Mouse (Mus musculus) stomach, embryonic 14.5 days (tissue): ENCODE results near the gene Metrnl. TPM values are rescaled to one million over a fixed set of nuclear protein-coding genes. Genes with fewer than 3 reads are reported as not detected.
A peak's percentile ranks its signal among the peaks of the same experiment; 100 is the strongest.

Experiments used
- ATAC-seq: fragments of 200-750 bp; cut with Nextera tagmentation; 2 replicates; pipeline ENCODE4 v1.8.0; 2017; ENCODE audit warnings: low read depth, moderate TSS enrichment; ENCODE audit not compliant: insufficient number of reproducible peaks, insufficient read depth, low FRiP score
- H3K27ac ChIP-seq: fragments of 300-500 bp; sonication (generic); 2 replicates; pipeline ENCODE4 v1.5.1; 2014; ENCODE audit warnings: mild to moderate bottlenecking, low read length, moderate library complexity, mixed read lengths
- H3K27me3 ChIP-seq: fragments of 300-500 bp; sonication (generic); 2 replicates; pipeline ENCODE4 v1.6.1; 2014; ENCODE audit warnings: low read length, control low read depth, mixed read lengths; ENCODE audit not compliant: control insufficient read depth, insufficient read depth
- H3K36me3 ChIP-seq: fragments of 300-500 bp; sonication (generic); 2 replicates; pipeline ENCODE4 v1.6.1; 2014; ENCODE audit warnings: mild to moderate bottlenecking, control low read depth, low read length, moderate library complexity, mixed read lengths; ENCODE audit not compliant: control insufficient read depth, insufficient read depth
- H3K4me1 ChIP-seq: fragments of 300-500 bp; sonication (generic); 2 replicates; pipeline ENCODE4 v1.6.1; 2014; ENCODE audit warnings: low read length, control low read depth, mixed read lengths; ENCODE audit not compliant: control insufficient read depth, insufficient read depth
- H3K4me2 ChIP-seq: fragments of 300-500 bp; sonication (generic); replicated peaks from 2 replicates; pipeline ENCODE4 v1.6.1; 2014; ENCODE audit warnings: low read depth, low read length, control low read depth
- H3K4me3 ChIP-seq: fragments of 300-500 bp; sonication (generic); 2 replicates; pipeline ENCODE4 v1.5.1; 2014; ENCODE audit warnings: low read depth, low read length, control low read depth
- H3K9ac ChIP-seq: fragments of 300-500 bp; sonication (generic); replicated peaks from 2 replicates; pipeline ENCODE4 v1.6.1; 2014; ENCODE audit warnings: low read depth, mild to moderate bottlenecking, control low read depth, low read length, moderate library complexity, mixed read lengths
- H3K9me3 ChIP-seq: fragments of 300-500 bp; sonication (generic); 2 replicates; pipeline ENCODE4 v1.6.1; 2016; ENCODE audit warnings: low read depth, low read length, control low read depth; ENCODE audit not compliant: control insufficient read depth
- WGBS: fragments of 180-500 bp; shearing (Covaris S2); extraction: QIAGEN DNeasy Blood & Tissue Kit; methylation state at CpG from one replicate; pipeline ENCODE4 v1.1.7; 2014; 5-methylcytosine and 5-hydroxymethylcytosine counted together
- polyA plus RNA-seq: library from polyadenylated mRNA; unstranded; fragments of >200 nt; fragmentation: Nextera tagmentation; extraction: Ambion mirVana; gene quantifications from 2 replicates; pipeline ENCODE4 v1.2.1, GENCODE M21; 2014

Gene Metrnl
- polyA plus RNA-seq, 1 experiment from 2014 or later = 24.2 TPM

- Histone ChIP-seq H3K27ac (no peak overlapping the region), H3K9me3 (no peaks in the 10 kb centered on the region), H3K4me1 (no peaks in the 10 kb centered on the region), H3K36me3 (no peaks in the 10 kb centered on the region), H3K27me3 (no peaks in the 10 kb centered on the region), H3K9ac (no peak overlapping the region), H3K4me3 (no peak overlapping the region), H3K4me2 (no peak overlapping the region)
- 82% methylated on average over 5 of the region's 5 CpGs for WGBS
- ATAC-seq = no peak
These were observed 5.9 kb upstream of the Metrnl start for GRCm38 (mm10) chr11:121695304-121696064.

GRCm38 (mm10) chr11:121697271-121697670 is 4.1 kb upstream of the Metrnl start:
- H3K9me3 ChIP-seq = no peaks in the 10 kb centered on the region
- no peaks in the 10 kb centered on the region for H3K36me3 ChIP-seq
- no peaks in the 10 kb centered on the region for H3K27me3 ChIP-seq
- no peaks in the 10 kb centered on the region for H3K4me1 ChIP-seq
- no peak overlapping the region for H3K4me2 ChIP-seq
- no peak for ATAC-seq
- 86% methylated on average over 4 of the region's 4 CpGs for WGBS
- H3K4me3 ChIP-seq = no peak overlapping the region
- H3K27ac ChIP-seq = no peak overlapping the region
- no peak overlapping the region for H3K9ac ChIP-seq

- H3K4me1 ChIP-seq = 0 out of 2 replicates have a peak, but pooled peaks cover 2% of the 10 kb centered on the region
- WGBS = 83% methylated on average over 5 of the region's 5 CpGs
These were observed 2.9 kb upstream of the Metrnl start for GRCm38 (mm10) chr11:121698381-121698955.

GRCm38 (mm10) chr11:121702111-121702894 is 959 bp downstream of the Metrnl start:
- Histone ChIP-seq H3K9me3 (no peaks in the 10 kb centered on the region), H3K4me1 (peaks cover 18% of the 10 kb centered on the region; the same call in 1 of the 2 replicates), H3K4me2 (peak overlapping the region; percentile 99), H3K4me3 (peak overlapping the region; percentile 80), H3K27ac (peak overlapping the region; percentile 72; the same call in 1 of the 2 replicates), H3K27me3 (no peaks in the 10 kb centered on the region), H3K9ac (peak overlapping the region; percentile 69), H3K36me3 (no peaks in the 10 kb centered on the region)
- WGBS = under 1% methylated on average over 69 of the region's 69 CpGs
- ATAC-seq = peak; percentile 90

More at GRCm38 (mm10) chr11:121698381-121698955, 2.9 kb upstream of the Metrnl start:
- no peak overlapping the region for H3K4me3 ChIP-seq
- no peak for ATAC-seq
- H3K9me3 ChIP-seq = no peaks in the 10 kb centered on the region
- H3K4me2 ChIP-seq = no peak overlapping the region
- no peaks in the 10 kb centered on the region for H3K36me3 ChIP-seq
- H3K27ac ChIP-seq = no peak overlapping the region
- no peak overlapping the region for H3K9ac ChIP-seq
- no peaks in the 10 kb centered on the region for H3K27me3 ChIP-seq

GRCm38 (mm10) chr11:121702895-121703618 is 1.7 kb downstream of the Metrnl start:
- Histone ChIP-seq H3K27ac (peak overlapping the region; percentile 72; the same call in 1 of the 2 replicates), H3K4me2 (peak overlapping the region; percentile 99), H3K9ac (peak overlapping the region; percentile 69), H3K4me3 (peak overlapping the region; percentile 80), H3K9me3 (no peaks in the 10 kb centered on the region), H3K27me3 (no peaks in the 10 kb centered on the region), H3K36me3 (no peaks in the 10 kb centered on the region), H3K4me1 (peaks cover 18% of the 10 kb centered on the region; the same call in 1 of the 2 replicates)
- 0 out of 2 replicates have a peak, but pooled peaks have one; percentile 8 for ATAC-seq
- under 1% methylated on average over 40 of the region's 40 CpGs for WGBS

- Histone ChIP-seq H3K27me3 (no peaks in the 10 kb centered on the region), H3K4me1 (peaks cover 18% of the 10 kb centered on the region; the same call in 1 of the 2 replicates), H3K27ac (no peak overlapping the region), H3K4me2 (peak overlapping the region; percentile 99), H3K36me3 (no peaks in the 10 kb centered on the region), H3K4me3 (peak overlapping the region; percentile 80), H3K9ac (peak overlapping the region; percentile 69; the same call in 1 of the 2 replicates), H3K9me3 (no peaks in the 10 kb centered on the region)
- no peak for ATAC-seq
- 15% methylated on average over 16 of the region's 16 CpGs for WGBS
These were observed 2.4 kb downstream of the Metrnl start for GRCm38 (mm10) chr11:121703619-121704215.

GRCm38 (mm10) chr11:121706521-121707005 is 5.2 kb downstream of the Metrnl start:
- 20% methylated on average over 7 of the region's 7 CpGs for WGBS
- no peak for ATAC-seq
- Histone ChIP-seq H3K27ac (0 out of 2 replicates have a peak overlapping the region, but pooled peaks have one; percentile 11), H3K27me3 (no peaks in the 10 kb centered on the region), H3K9ac (no peak overlapping the region), H3K4me3 (no peak overlapping the region), H3K36me3 (no peaks in the 10 kb centered on the region), H3K9me3 (no peaks in the 10 kb centered on the region), H3K4me1 (peaks cover 18% of the 10 kb centered on the region; the same call in 1 of the 2 replicates), H3K4me2 (no peak overlapping the region)
